Mouse (Mus musculus): ENCODE results near the gene Arhgap44.

Gene Arhgap44

GRCm38 (mm10) chr11:65088451-65089222, 74.1 kb downstream of the Arhgap44 start:
- DNase-seq (ENCODE audit: low spot score) = peak; percentile 29

DNA sequence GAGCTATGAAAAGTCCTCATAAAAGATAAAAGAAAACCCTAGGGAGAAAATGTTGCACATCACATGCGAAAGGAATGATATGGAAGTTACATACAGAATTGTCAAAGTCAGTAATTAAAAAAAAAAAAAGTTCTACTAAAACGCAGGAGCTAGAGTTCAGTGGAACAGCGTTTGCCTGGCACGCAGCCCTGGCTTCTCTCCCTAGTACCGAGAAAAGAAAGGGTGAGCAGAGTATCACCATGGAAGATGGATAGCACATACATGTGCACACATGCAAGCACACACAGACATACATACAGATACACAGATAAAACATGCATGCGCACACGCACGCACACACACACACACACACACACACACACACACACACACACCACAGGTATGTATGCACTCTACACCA, 82.0 kb downstream of the Arhgap44 start:
- DNase-seq (ENCODE audit: low spot score) = no peak

- no peak for DNase-seq (ENCODE audit: low spot score)
Observed at GRCm38 (mm10) chr11:65080274-65080673, 82.5 kb downstream of the Arhgap44 start.

- no peak for DNase-seq (ENCODE audit: low spot score)
Observed at GRCm38 (mm10) chr11:65069609-65070008, 93.2 kb downstream of the Arhgap44 start.

DNA sequence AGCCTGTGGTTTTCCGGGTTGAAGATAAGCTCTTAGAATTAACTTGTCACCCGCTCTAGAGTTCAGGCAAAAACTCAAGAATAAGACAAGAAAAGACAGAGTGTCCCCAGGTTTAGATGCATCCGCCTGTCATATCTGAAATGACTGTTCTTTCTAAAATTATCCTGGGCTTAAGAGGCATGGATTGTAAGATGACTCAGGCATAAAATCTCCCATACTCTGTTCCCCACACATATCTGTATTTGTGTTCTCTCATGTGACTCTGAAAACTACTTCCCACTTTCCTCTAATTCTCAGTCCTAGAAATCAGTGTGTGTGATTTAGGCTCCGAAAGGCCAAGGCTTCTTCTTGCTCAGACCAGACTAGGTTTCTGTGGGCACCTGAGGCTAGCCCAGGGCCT, 93.7 kb downstream of the Arhgap44 start:
- DNase-seq (ENCODE audit: low spot score) = no peak

DNA sequence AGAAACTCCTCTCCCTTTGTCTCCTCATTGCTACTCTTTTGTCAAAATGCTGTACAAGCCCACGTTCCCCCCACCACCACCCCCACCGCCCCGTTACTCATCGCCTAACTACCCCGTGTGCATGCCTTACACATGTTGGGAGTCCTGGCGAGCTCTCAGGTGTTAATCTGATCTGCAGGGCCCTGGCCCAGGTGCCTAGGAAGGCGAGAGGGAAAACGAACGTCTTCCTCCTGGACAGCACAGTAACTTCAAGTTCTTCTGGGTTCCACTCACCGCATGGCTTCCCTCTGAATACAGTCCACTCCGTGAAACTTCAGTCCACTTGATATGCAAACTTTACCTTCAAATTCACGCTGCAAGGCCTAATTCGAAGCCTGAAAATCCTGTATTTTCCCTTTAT, 97.6 kb downstream of the Arhgap44 start:
- DNase-seq (ENCODE audit: low spot score) = no peak

DNA sequence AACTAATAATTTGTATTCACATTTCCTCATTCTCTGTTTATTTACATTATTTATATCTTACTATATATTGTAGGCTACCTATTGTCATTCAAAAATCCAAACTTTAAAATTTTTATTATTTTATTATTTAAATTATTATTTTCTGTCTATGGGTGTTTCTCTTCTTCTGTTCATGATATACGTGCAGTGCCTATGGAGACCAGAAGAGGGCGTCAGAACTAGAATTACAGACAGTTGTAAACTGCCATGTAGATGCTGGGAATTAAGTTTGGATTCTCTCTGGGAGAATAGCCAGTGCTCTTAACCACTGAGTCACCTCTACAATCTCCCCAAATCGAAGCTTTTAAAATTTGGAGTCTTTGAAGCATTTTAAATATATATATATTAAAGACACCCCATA, 101.3 kb downstream of the Arhgap44 start:
- peak; percentile 6 for DNase-seq (ENCODE audit: low spot score)

- DNase-seq (ENCODE audit: low spot score) = no peak
Observed at GRCm38 (mm10) chr11:65059531-65059930, 103.2 kb downstream of the Arhgap44 start.

- no peak for DNase-seq (ENCODE audit: low spot score)
Observed at GRCm38 (mm10) chr11:65058224-65058908, 104.4 kb downstream of the Arhgap44 start.

DNA sequence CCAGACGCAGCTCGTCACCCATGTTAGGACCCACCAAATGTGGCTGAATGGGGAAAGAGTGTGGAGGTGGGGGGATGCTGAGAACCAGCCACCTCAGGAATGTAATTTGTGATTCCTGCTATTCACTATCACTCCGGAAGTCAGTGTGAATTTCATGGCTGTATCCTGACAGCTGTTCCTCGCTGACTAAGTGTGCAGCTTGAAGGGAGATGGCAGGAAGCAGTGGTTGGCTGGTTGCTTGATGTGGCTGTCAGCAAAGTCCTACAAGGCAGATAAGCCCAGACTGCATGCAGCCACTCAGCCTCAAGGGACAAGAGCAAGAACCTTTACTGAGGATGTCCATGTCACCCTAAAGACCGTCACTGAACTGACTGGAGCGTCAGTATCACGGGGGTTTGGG, 107.2 kb downstream of the Arhgap44 start:
- DNase-seq (ENCODE audit: low spot score) = no peak

- DNase-seq (ENCODE audit: low spot score) = no peak
Observed at GRCm38 (mm10) chr11:65054216-65054615, 108.5 kb downstream of the Arhgap44 start.

GRCm38 (mm10) chr11:65050819-65051218, 111.9 kb downstream of the Arhgap44 start:
- no peak for DNase-seq (ENCODE audit: low spot score)

DNA sequence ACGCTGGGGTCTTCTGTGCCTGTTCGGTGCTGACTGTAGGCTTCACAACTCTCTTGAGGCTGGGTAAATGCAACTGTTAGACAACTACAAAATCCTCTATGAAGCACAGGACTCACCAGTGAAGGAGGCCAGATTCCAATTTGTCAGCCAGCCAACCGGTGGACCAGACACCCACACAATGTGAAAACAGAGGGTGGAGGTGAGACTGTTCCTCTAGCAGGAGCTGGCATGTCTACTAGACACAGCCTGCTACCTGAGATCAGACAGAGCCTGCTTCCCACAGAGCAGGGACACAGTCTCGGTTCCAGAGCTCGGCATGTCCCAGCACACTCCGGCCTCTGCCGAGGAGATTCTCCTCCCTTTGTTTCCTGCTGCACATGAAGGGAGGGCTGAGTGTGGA, 113.7 kb downstream of the Arhgap44 start:
- no peak for DNase-seq (ENCODE audit: low spot score)

DNA sequence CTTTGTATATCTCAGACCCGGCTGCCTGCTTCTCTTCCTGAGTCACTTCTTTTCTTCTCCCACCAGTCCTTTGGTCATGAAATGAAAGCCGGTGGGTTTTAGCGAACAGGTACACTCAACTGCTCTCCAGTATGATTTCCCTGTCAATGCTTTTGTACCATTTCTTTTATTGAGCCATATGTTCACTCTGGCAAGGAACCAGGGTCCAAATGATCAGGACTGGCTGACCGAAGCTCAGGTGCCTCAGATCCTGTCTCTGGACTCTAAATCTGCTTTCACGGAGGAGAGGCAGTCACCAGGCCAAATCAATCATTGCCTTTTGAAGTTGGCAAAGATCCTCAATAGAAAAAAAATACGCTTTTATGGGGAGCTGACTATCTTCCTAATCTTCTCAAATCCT, 122.2 kb downstream of the Arhgap44 start:
- DNase-seq (ENCODE audit: low spot score) = no peak

GRCm38 (mm10) chr11:65039517-65040095, 123.2 kb downstream of the Arhgap44 start:
- DNase-seq (ENCODE audit: low spot score) = no peak

GRCm38 (mm10) chr11:65038996-65039395, 123.8 kb downstream of the Arhgap44 start:
- DNase-seq (ENCODE audit: low spot score) = no peak

DNA sequence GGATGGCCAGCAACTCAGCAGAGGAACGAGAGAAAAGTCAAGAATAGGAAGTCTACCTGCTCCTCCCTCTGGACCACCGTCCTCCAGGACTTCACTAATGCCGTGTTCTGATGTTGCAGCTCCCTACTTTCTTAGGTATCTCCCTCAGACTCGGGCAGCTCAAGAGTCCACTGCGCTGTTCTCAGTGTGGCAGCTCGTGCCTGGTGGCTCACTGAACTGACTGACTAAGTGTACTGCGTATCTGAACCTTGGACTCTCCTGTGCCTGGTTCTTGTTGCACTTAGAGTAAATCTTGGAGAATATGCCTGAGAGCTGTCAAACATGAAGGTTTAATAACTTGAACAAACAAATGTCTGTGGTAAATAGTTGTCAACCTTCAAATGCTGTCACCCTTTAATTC, 130.5 kb downstream of the Arhgap44 start:
- no peak for DNase-seq (ENCODE audit: low spot score)

DNA sequence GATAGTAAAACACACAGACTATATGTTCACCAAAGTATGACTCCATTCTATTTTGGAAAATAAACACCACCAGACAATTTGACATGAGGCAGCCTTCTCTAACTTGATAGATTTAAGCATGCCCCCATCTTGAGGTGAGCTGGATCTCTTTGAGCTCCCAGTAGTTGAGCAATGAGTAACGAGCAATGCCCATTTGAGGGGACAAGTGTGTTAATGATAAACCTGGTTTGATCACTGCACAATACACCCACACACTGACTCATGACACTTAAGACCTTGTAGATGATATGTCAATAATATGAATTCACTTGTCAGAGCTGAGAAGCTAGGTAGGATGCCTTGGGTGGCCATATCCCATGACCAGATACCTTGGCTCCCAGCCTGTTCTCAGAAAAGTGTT, 132.6 kb downstream of the Arhgap44 start:
- DNase-seq (ENCODE audit: low spot score) = no peak

- DNase-seq (ENCODE audit: low spot score) = no peak
Observed at GRCm38 (mm10) chr11:65028049-65028448, 134.7 kb downstream of the Arhgap44 start.

DNA sequence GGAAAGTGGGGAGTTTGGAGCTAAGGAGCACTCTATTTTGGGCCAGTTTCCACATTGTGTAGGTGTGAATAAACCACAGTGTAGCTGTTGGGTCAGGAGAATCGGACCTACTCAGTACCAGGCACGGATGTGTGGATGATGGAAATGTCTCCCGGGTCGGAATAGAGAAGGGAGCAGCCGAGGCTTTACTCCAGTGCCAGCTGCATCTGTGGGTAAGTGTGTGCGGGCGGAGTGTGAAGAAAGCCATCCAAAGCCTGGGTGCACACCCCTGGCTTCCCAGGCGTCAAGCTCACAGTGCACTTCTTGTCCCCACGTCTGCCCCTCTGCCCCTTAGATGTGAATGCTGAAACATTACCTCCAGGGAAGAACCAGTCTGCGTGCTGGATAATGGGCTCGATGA, 140.0 kb downstream of the Arhgap44 start:
- DNase-seq (ENCODE audit: low spot score) = no peak

DNA sequence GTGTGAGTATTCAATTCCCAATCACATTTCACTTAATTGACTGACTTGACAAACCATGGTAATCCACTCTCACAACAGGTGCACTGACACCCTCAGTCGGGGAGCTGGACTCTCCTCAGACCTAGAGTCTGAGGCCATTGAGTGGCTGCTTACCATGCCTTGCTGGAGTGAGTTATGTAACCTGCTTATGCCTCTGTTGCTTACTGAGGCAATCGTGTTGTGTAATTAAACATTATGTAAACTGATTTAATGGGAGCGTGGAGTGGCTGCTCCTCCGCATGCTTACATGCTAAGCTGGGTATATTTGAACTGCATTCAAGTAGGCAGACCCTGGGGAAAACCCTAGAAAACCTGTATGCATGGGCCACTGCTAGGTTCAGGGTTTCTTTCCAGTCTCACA, 142.0 kb downstream of the Arhgap44 start:
- no peak for DNase-seq (ENCODE audit: low spot score)

GRCm38 (mm10) chr11:65016754-65017153, 146.0 kb downstream of the Arhgap44 start:
- no peak for DNase-seq (ENCODE audit: low spot score)

- DNase-seq (ENCODE audit: low spot score) = no peak
Observed at GRCm38 (mm10) chr11:65013906-65014305, 148.9 kb downstream of the Arhgap44 start.

All from c-Kit-positive CD71-positive TER-119-positive erythroid progenitor cells, embryonic 14.5 days (primary cell).